19 mouse cellular contexts compared by ENCODE assay signal in the genomic region with DNA sequence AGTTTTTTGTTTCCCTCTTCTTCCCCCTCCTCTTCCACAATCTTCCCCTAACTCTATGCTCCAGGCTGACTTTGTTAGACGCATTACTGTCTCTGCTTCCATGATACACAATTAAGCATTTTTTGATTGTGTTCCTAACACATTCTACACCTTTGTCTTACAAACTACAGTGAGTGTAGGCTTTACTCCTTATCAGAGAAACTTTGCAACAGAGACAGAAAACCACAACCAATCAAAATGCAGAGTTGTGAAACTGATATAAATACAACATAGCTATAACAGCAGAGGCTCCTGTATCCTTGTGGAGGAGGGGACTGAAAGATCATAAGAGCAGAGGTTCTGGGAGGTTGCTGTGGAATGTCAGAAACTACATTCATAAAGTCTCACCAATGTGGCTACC.
DNase-seq lines count a peak whose midpoint lies in the region; ATAC-seq and TF ChIP-seq lines count a peak whose summit lies in the region.
"Had no signal": no experiment of that assay in that cellular context is flagged by ENCODE, and none has a peak within 500 bp of the region (broad histone marks: within the 10 kb centered on the region; RNA-seq: fewer than 3 reads in every experiment).

No protein-coding gene starts in this region.

- no peak for TF ChIP-seq CTCF in MEL (IDR thresholded peaks at IDR 0.05 in 2 of 3, conservative IDR thresholded peaks at IDR 0.05 in 1 of 3; ENCODE audit: control insufficient read depth in 1 of 3, insufficient read depth in 1 of 3, low read depth in 2 of 3, low read length in 3 of 3, poor library complexity in 1 of 3, severe bottlenecking in 1 of 3)
- no peak for TF ChIP-seq CTCF in lung, postnatal 0 days (IDR thresholded peaks at IDR 0.05)

- DNase-seq in MEL (ENCODE audit: low read depth, low spot score) (peak; percentile 62), ZHBTc4 (ENCODE audit: low read depth, low spot score) (peak; percentile 3)
- no peak for DNase-seq in left cerebral cortex, adult 8-10 months (ENCODE audit: low spot score in 2 of 2)
- no peak for DNase-seq in lung, postnatal 0 days (ENCODE audit: low spot score)
- DNase-seq: adrenal gland, adult 2 months; adrenal gland, postnatal 10 days; adrenal gland, postnatal 25 days; cerebellum, adult 11 months; cerebellum, adult 18-20 months; cerebellum, adult 8-10 months; cerebellum, postnatal 10 days; cerebellum, postnatal 25 days; forebrain, postnatal 0 days had no signal

- TF ChIP-seq RAD21 in MEL (IDR thresholded peaks at IDR 0.05; ENCODE audit: low read depth, low read length), result no peak

- no peak for TF ChIP-seq EP300 in MEL (IDR thresholded peaks at IDR 0.05; ENCODE audit: low read depth in 1 of 2, low read length in 2 of 2)
- no peak for TF ChIP-seq EP300 in lung, postnatal 0 days (IDR thresholded peaks at IDR 0.05)

- H3K27ac ChIP-seq in MEL (ENCODE audit: control insufficient read depth, low read depth, low read length), result peak overlapping the region; percentile 25; the same call in 1 of the 2 replicates
- no peak overlapping the region for H3K27ac ChIP-seq in lung, postnatal 0 days (ENCODE audit: low read length)
- H3K27ac ChIP-seq: embryonic facial prominence, embryonic 10.5 days; embryonic facial prominence, embryonic 12.5 days; forebrain, embryonic 13.5 days; forebrain, embryonic 15.5 days had no signal

- no peak overlapping the region for H3K4me2 ChIP-seq in lung, postnatal 0 days (replicated peaks; ENCODE audit: low read depth, low read length)
- H3K4me2 ChIP-seq: embryonic facial prominence, embryonic 12.5 days; forebrain, embryonic 13.5 days; forebrain, embryonic 15.5 days had no signal

- TF ChIP-seq POLR2A in MEL (IDR thresholded peaks at IDR 0.05; ENCODE audit: control insufficient read depth in 1 of 2, insufficient read depth in 1 of 2, low read depth in 1 of 2, low read length in 2 of 2, poor library complexity in 1 of 2), result no peak

- H3K9me3 ChIP-seq in MEL (replicated peaks; ENCODE audit: insufficient read depth, low read length), result no peaks in the 10 kb centered on the region
- no peaks in the 10 kb centered on the region for H3K9me3 ChIP-seq in lung, postnatal 0 days (ENCODE audit: low read length)
- H3K9me3 ChIP-seq: embryonic facial prominence, embryonic 10.5 days; embryonic facial prominence, embryonic 12.5 days; forebrain, embryonic 13.5 days; forebrain, embryonic 15.5 days had no signal

- no peak overlapping the region for H3K9ac ChIP-seq in MEL (ENCODE audit: control insufficient read depth, low read depth, low read length, poor library complexity, severe bottlenecking)
- no peak overlapping the region for H3K9ac ChIP-seq in lung, postnatal 0 days (replicated peaks; ENCODE audit: low read depth)
- H3K9ac ChIP-seq: embryonic facial prominence, embryonic 12.5 days; forebrain, embryonic 13.5 days; forebrain, embryonic 15.5 days; forebrain, postnatal 0 days had no signal

- ATAC-seq in megakaryocyte-erythroid progenitor cell, adult 5-6 weeks (replicated peaks; ENCODE audit: low FRiP score, low TSS enrichment, poor library complexity, severe bottlenecking), result peak; percentile 67
- no peak for ATAC-seq in lung, postnatal 0 days
- ATAC-seq: forebrain, embryonic 13.5 days; forebrain, embryonic 15.5 days; forebrain, postnatal 0 days; Patski had no signal

- peak overlapping the region in 1 of 2 experiments; percentile 33; a peak in 2 of 4 replicates for H3K4me3 ChIP-seq in MEL (ENCODE audit: control insufficient read depth in 1 of 2, insufficient read depth in 1 of 2, low read depth in 2 of 2, low read length in 2 of 2)
- H3K4me3 ChIP-seq in lung, postnatal 0 days (ENCODE audit: low read depth, low read length), result no peak overlapping the region
- H3K4me3 ChIP-seq: embryonic facial prominence, embryonic 10.5 days; embryonic facial prominence, embryonic 12.5 days; forebrain, embryonic 13.5 days; forebrain, embryonic 15.5 days had no signal

- H3K36me3 ChIP-seq in MEL (ENCODE audit: control insufficient read depth in 1 of 2, insufficient read depth in 2 of 2, low read length in 2 of 2), result peaks cover 0 to 9% of the 10 kb centered on the region in 2 experiments; a peak in 2 of 4 replicates
- H3K36me3 ChIP-seq in lung, postnatal 0 days (ENCODE audit: insufficient read depth, low read length), result no peaks in the 10 kb centered on the region
- H3K36me3 ChIP-seq: embryonic facial prominence, embryonic 10.5 days; embryonic facial prominence, embryonic 12.5 days; forebrain, embryonic 15.5 days had no signal

- 83% methylated on average over 1 of the region's 1 CpGs for WGBS in lung, postnatal 0 days

- H3K79me2 ChIP-seq in MEL (ENCODE audit: control insufficient read depth, insufficient read depth, low read length, poor library complexity), result no peaks in the 10 kb centered on the region

- no peaks in the 10 kb centered on the region for H3K27me3 ChIP-seq in MEL (ENCODE audit: control insufficient read depth in 1 of 2, insufficient read depth in 2 of 2, low read length in 2 of 2)
- no peaks in the 10 kb centered on the region for H3K27me3 ChIP-seq in lung, postnatal 0 days (replicated peaks; ENCODE audit: insufficient read depth, low read length)
- H3K27me3 ChIP-seq: embryonic facial prominence, embryonic 12.5 days; forebrain, embryonic 13.5 days; forebrain, embryonic 15.5 days; Patski had no signal

- H3K4me1 ChIP-seq in MEL (ENCODE audit: control insufficient read depth in 1 of 2, insufficient read depth in 2 of 2, low read length in 2 of 2), result no peaks in the 10 kb centered on the region
- no peaks in the 10 kb centered on the region for H3K4me1 ChIP-seq in lung, postnatal 0 days (ENCODE audit: insufficient read depth, low read depth, low read length)
- H3K4me1 ChIP-seq: embryonic facial prominence, embryonic 10.5 days; forebrain, embryonic 13.5 days; forebrain, embryonic 15.5 days had no signal

TF ChIP-seq in MEL, 35 proteins besides CTCF, POLR2A, EP300 and RAD21:
- TF ChIP-seq GATA1 (IDR thresholded peaks at IDR 0.05; ENCODE audit: low read depth, low read length) (peak; percentile 66), ZMIZ1 (IDR thresholded peaks at IDR 0.05; ENCODE audit: low read depth, low read length) (no peak), RCOR1 (IDR thresholded peaks at IDR 0.05; ENCODE audit: low read depth, low read length) (peak; percentile 10; the same call in 1 of the 2 replicates)
TF ChIP-seq in MEL: peak in this region for 2.

Comparison
In these comparisons a context has a peak if more than half of its experiments do, and no peak if none do; other contexts are left out.
1. DNase-seq: peak in MEL (single experiment) and ZHBTc4 (single experiment); none in left cerebral cortex, adult 8-10 months (0 of 2) and lung, postnatal 0 days (single experiment).